Mouse (Mus musculus) Patski (cell line): ENCODE measurements around the gene Bcas3. TPM values are rescaled to one million over a fixed set of nuclear protein-coding genes. Genes with fewer than 3 reads are reported as not detected.

Experiments used
- ATAC-seq: fragments of 100-300 bp; one replicate; pipeline ENCODE4 v1.8.0; 2021
- CTCF ChIA-PET: fragments of 350-600 bp; sonication (Branson Sonifier 250); formaldehyde crosslinking; loops from one replicate; lab custom pipeline; 2022; ENCODE audit warnings: inconsistent platforms; lab: Charles Lee
- POLR2A ChIA-PET: fragments of 350-600 bp; sonication (Branson Sonifier 250); formaldehyde crosslinking; loops from one replicate; lab custom pipeline; 2022; ENCODE audit warnings: antibody characterized with exemption, inconsistent platforms; lab: Charles Lee
- DNase-seq: peaks from one replicate; pipeline ENCODE4 v3.0.0-alpha.2; 2011; ENCODE audit warnings: low read depth, low spot score
- H3K27me3 ChIP-seq: fragments of 371-371 bp; one replicate; pipeline ENCODE4 v1.5.1; 2021
- CTCF ChIP-seq: fragments of 100-300 bp; IDR thresholded peaks from one replicate; pipeline ENCODE4 v1.5.1; 2021
- in situ Hi-C: fragments of 300-500 bp; cut with MboI; formaldehyde crosslinking; loops from 3 replicates; pipeline ENCODE4 v1.11.1; 2018; ENCODE audit warnings: low pct_unique_long_range_greater_than_20kb, mixed read lengths
- polyA plus RNA-seq: library from polyadenylated mRNA; unstranded; gene quantifications from one replicate; pipeline ENCODE4 v1.2.3, GENCODE M21; 2021

Bcas3 gene
- polyA plus RNA-seq, 1 experiment from 2014 or later, result 31.6 TPM

GRCm38 (mm10) chr11:85837648-85838423 lies 484.9 kb downstream of the Bcas3 start:
- no peak for DNase-seq
- ATAC-seq, result no peak
- TF ChIP-seq CTCF, result no peak
- ChIA-PET POLR2A (no interaction called here), CTCF (no interaction called here)
- no peaks in the 10 kb centered on the region for H3K27me3 ChIP-seq
- in situ Hi-C loops, result loop anchor here (5.0 kb wide), 1 partner anchor 456 kb away; no protein-coding TSS in a partner anchor

GRCm38 (mm10) chr11:85838424-85839257 lies 485.7 kb downstream of the Bcas3 start:
- CTCF ChIA-PET, result no interaction called here
- TF ChIP-seq CTCF, result no peak
- POLR2A ChIA-PET, result no interaction called here
- in situ Hi-C loops, result loop anchor here (5.0 kb wide), 1 partner anchor 456 kb away; no protein-coding TSS in a partner anchor
- DNase-seq (no peak), ATAC-seq (no peak)
- H3K27me3 ChIP-seq, result no peaks in the 10 kb centered on the region

- no peak for TF ChIP-seq CTCF
- CTCF ChIA-PET, result no interaction called here
- no peak for ATAC-seq
- DNase-seq, result no peak
- H3K27me3 ChIP-seq, result no peaks in the 10 kb centered on the region
- POLR2A ChIA-PET, result no interaction called here
- in situ Hi-C loops, result loop anchor here (5.0 kb wide), 1 partner anchor 457 kb away; no protein-coding TSS in a partner anchor
Measured at GRCm38 (mm10) chr11:85839258-85840030, 486.5 kb downstream of the Bcas3 start.

GRCm38 (mm10) chr11:85840031-85840802 lies 487.2 kb downstream of the Bcas3 start:
- ChIA-PET POLR2A (no interaction called here), CTCF (no interaction called here)
- in situ Hi-C loops, result no loop called here
- DNase-seq (no peak), ATAC-seq (no peak)
- TF ChIP-seq CTCF, result no peak
- H3K27me3 ChIP-seq, result no peaks in the 10 kb centered on the region

- POLR2A ChIA-PET, result no interaction called here
- in situ Hi-C loops, result no loop called here
- DNase-seq, result no peak
- ATAC-seq, result no peak
- no peaks in the 10 kb centered on the region for H3K27me3 ChIP-seq
- TF ChIP-seq CTCF, result no peak
- CTCF ChIA-PET, result interaction anchor here (0.9 to 1.1 kb wide), 2 partner anchors 18 to 320 kb away, joined by 3 to 4 read pairs; no protein-coding TSS in a partner anchor
Measured at GRCm38 (mm10) chr11:85840803-85841145, 487.8 kb downstream of the Bcas3 start.

GRCm38 (mm10) chr11:85841211-85841681 lies 488.3 kb downstream of the Bcas3 start:
- no peaks in the 10 kb centered on the region for H3K27me3 ChIP-seq
- ATAC-seq, result no peak
- no peak for DNase-seq
- in situ Hi-C loops, result no loop called here
- TF ChIP-seq CTCF, result no peak
- POLR2A ChIA-PET, result no interaction called here
- CTCF ChIA-PET, result interaction anchor here (0.9 to 1.1 kb wide), 2 partner anchors 19 to 321 kb away, joined by 3 to 4 read pairs; no protein-coding TSS in a partner anchor

GRCm38 (mm10) chr11:85841980-85842379 lies 489.0 kb downstream of the Bcas3 start:
- DNase-seq, result no peak
- no peaks in the 10 kb centered on the region for H3K27me3 ChIP-seq
- in situ Hi-C loops, result no loop called here
- no peak for ATAC-seq
- TF ChIP-seq CTCF, result no peak
- CTCF ChIA-PET, result interaction anchor here (1.0 to 1.4 kb wide), 3 partner anchors 129 to 324 kb away, joined by 3 to 5 read pairs (median 4); no protein-coding TSS in a partner anchor
- POLR2A ChIA-PET, result no interaction called here

- in situ Hi-C loops, result no loop called here
- DNase-seq (no peak), ATAC-seq (no peak)
- POLR2A ChIA-PET, result interaction anchor here (0.7 kb wide), 1 partner anchor 333 kb away, joined by 4 read pairs; no protein-coding TSS in a partner anchor
- CTCF ChIA-PET, result interaction anchor here (1.0 to 1.4 kb wide), 3 partner anchors 128 to 325 kb away, joined by 3 to 5 read pairs (median 3); no protein-coding TSS in a partner anchor
- TF ChIP-seq CTCF, result no peak
- no peaks in the 10 kb centered on the region for H3K27me3 ChIP-seq
Measured at GRCm38 (mm10) chr11:85842596-85843346, 489.8 kb downstream of the Bcas3 start.

- POLR2A ChIA-PET, result interaction anchor here (0.6 kb wide), 1 partner anchor 111 kb away, joined by 3 read pairs; no protein-coding TSS in a partner anchor
- CTCF ChIA-PET, result interaction anchor here (1.1 to 1.4 kb wide), 2 partner anchors 323 to 325 kb away, joined by 3 to 5 read pairs; no protein-coding TSS in a partner anchor
- in situ Hi-C loops, result no loop called here
- H3K27me3 ChIP-seq, result no peaks in the 10 kb centered on the region
- ATAC-seq (no peak), DNase-seq (no peak)
- no peak for TF ChIP-seq CTCF
Measured at GRCm38 (mm10) chr11:85843347-85843692, 490.4 kb downstream of the Bcas3 start.
